Mouse (Mus musculus): ENCODE results near the gene Rab34. TPM values are rescaled to one million over a fixed set of nuclear protein-coding genes. Genes with fewer than 3 reads are reported as not detected.

The Rab34 gene
- polyA plus RNA-seq, 1 experiment from 2014 or later, result 71.0 TPM

DNA sequence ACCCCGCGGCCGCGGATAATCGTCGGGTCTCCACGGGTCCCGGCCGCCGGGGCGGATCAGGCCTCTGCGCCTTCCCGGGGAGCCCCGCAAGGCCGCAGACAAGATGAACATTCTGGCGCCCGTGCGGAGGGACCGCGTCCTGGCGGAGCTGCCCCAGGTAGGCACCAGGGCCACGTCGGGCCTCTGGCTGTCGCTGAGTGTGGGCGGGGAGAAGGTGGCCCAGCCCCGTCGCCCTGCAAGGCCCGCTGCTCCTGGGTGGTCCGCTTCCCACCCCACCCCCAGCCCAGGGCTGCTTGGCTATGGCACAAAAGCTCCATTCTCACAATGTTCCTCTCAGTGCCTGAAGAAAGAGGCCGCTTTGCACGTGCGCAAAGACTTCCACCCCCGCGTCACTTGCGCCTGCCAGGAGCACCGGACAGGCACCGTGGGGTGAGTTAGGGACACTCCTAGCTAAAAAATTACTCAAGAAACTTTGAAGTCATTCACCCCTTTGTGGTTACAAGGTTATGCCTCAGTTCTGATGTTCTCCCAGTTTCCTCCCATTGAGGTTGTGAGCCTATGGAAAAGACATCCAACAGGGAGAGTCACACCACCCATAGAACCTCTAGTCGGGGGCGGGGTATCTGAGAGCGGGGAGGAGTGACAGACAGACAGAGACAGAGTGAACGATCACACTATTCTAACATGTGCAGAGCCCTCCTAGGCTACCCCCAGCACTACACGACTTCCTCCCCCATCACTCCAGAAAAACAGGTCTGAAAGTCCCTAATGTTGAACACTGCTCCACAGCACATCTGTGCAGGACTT lies 1.2 kb downstream of the Rab34 start:
- H3K4me2 ChIP-seq (replicated peaks), result peak overlapping the region; percentile 71
- WGBS, result under 1% methylated on average over 42 of the region's 42 CpGs
- peak; percentile 90 for ATAC-seq (ENCODE audit: low FRiP score, low read depth)

DNA sequence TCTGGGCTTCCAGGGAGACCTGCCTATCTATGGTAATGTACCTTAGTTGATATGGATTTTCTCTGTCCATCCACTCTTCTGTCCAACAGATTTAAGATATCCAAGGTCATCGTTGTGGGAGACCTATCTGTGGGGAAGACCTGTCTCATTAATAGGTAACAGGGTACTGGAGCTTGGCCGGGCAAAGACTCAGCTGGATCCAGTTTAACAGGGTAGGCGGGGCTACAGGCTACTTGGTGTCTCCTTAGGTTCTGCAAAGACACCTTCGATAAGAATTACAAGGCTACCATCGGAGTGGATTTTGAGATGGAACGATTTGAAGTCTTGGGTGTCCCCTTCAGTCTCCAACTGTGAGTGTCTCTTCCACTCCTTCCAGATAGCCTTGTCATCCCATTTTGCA lies 1.8 kb downstream of the Rab34 start:
- no peaks in the 10 kb centered on the region for H3K27me3 ChIP-seq (replicated peaks)
- H3K9me3 ChIP-seq, result no peaks in the 10 kb centered on the region
- ATAC-seq (ENCODE audit: low FRiP score, low read depth), result no peak
- H3K27ac ChIP-seq, result no peak overlapping the region
- no peak overlapping the region for H3K4me3 ChIP-seq
- peaks cover 32% of the 10 kb centered on the region for H3K36me3 ChIP-seq
- peaks cover 20% of the 10 kb centered on the region for H3K4me1 ChIP-seq
- 67% methylated on average over 6 of the region's 6 CpGs for WGBS
- H3K9ac ChIP-seq, result peak overlapping the region; percentile 95; the same call in 1 of the 2 replicates
- H3K4me2 ChIP-seq (replicated peaks), result peak overlapping the region; percentile 71

More for the DNA sequence above, 1.2 kb downstream of the Rab34 start:
- H3K27me3 ChIP-seq (replicated peaks), result no peaks in the 10 kb centered on the region
- peaks cover 32% of the 10 kb centered on the region for H3K36me3 ChIP-seq
- H3K4me3 ChIP-seq, result peak overlapping the region; percentile 71
- H3K4me1 ChIP-seq, result peaks cover 14% of the 10 kb centered on the region
- H3K9me3 ChIP-seq, result no peaks in the 10 kb centered on the region
- peak overlapping the region; percentile 95 for H3K9ac ChIP-seq
- H3K27ac ChIP-seq, result peak overlapping the region; percentile 85

GRCm38 (mm10) chr11:78193113-78193512 lies 4.9 kb downstream of the Rab34 start, which contains the start of gene Proca1:
TSS of gene Proca1 (plus strand) at chr11:78193392.
- Histone ChIP-seq H3K4me2 (replicated peaks) (peak within 1 kb of the TSS; percentile 51), H3K9me3 (no peaks in the 10 kb centered on the region), H3K27me3 (replicated peaks) (no peaks in the 10 kb centered on the region), H3K27ac (no peak within 1 kb of the TSS), H3K36me3 (peaks cover 32% of the 10 kb centered on the region), H3K4me1 (peaks cover 22% of the 10 kb centered on the region), H3K4me3 (no peak within 1 kb of the TSS), H3K9ac (no peak within 1 kb of the TSS)
- WGBS, result 95% methylated on average over 1 of the region's 1 CpGs
- no peak for ATAC-seq (ENCODE audit: low FRiP score, low read depth)

DNA sequence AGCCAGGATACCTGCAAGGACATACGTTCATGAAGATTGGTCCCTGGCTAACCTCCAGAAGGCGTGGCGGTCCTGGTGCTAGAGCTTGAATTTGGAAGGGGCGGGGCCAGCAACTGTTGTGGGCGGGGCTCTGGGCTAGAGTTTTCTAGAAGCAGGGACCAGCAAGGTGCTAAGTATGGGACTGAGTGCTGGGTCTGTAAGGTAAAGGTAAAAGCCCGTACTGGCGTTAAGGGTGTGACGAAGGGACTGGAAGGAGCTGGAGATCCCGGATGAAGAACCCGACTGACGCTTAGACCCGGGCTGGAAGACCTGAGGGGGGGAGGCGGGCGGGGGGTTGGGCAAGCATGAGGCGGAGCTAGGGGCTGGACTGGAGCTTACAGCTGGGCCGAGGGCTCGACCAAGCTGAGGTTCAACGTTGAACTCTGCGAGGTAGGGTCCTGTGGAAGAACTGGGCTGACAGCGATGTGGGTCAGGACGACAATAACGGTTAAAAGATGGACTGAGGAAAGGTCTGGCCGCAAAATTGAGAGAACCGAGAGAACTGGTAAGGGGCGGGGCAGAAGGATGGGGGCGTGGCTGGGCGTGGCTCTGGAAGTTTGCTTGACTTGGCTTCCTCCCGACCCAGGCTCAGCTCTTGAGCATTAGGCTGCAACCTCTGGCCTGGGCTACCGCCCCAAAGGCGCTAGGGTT lies 6.3 kb downstream of the Rab34 start:
- Histone ChIP-seq H3K9ac (no peak overlapping the region), H3K4me3 (peak overlapping the region; percentile 23), H3K9me3 (no peaks in the 10 kb centered on the region), H3K27ac (no peak overlapping the region), H3K4me2 (replicated peaks) (peak overlapping the region; percentile 51), H3K27me3 (replicated peaks) (no peaks in the 10 kb centered on the region), H3K4me1 (peaks cover 20% of the 10 kb centered on the region), H3K36me3 (peaks cover 32% of the 10 kb centered on the region)
- peak; percentile 51 for ATAC-seq (ENCODE audit: low FRiP score, low read depth)
- WGBS, result 6% methylated on average over 30 of the region's 30 CpGs

- no peak overlapping the region for H3K9ac ChIP-seq
- peaks cover 32% of the 10 kb centered on the region for H3K36me3 ChIP-seq
- ATAC-seq (ENCODE audit: low FRiP score, low read depth), result no peak
- H3K4me3 ChIP-seq, result peak overlapping the region; percentile 23; the same call in 1 of the 2 replicates
- WGBS, result 68% methylated on average over 23 of the region's 23 CpGs
- no peaks in the 10 kb centered on the region for H3K9me3 ChIP-seq
- no peaks in the 10 kb centered on the region for H3K27me3 ChIP-seq (replicated peaks)
- H3K4me1 ChIP-seq, result peaks cover 13% of the 10 kb centered on the region
- no peak overlapping the region for H3K27ac ChIP-seq
- peak overlapping the region; percentile 51 for H3K4me2 ChIP-seq (replicated peaks)
Measured at GRCm38 (mm10) chr11:78195101-78195863, 7.1 kb downstream of the Rab34 start.

DNA sequence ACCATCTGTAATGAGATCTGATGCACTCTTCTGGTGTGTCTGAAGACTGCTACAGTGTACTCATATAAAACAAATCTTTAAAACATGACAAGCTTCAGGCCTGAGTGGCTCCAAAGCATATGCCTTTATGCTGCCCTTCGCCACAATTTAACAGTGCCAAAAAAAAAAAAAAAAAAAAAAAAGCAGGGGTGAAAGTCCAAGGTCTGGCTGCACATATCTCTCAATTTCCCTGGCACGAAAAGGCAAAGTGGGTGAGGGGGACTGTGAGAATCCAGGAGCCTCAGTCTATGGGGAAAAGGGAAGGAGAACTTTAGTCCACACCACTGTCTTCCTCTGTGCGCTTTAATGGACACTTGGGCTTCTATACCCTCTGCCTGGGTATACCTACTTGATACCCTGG lies 14.1 kb downstream of the Rab34 start:
- ATAC-seq (ENCODE audit: low FRiP score, low read depth), result no peak
- WGBS, result 100% methylated on average over 3 of the region's 3 CpGs
- Histone ChIP-seq H3K9me3 (no peaks in the 10 kb centered on the region), H3K4me3 (no peak overlapping the region), H3K27me3 (replicated peaks) (no peaks in the 10 kb centered on the region), H3K27ac (no peak overlapping the region), H3K36me3 (peaks cover 24% of the 10 kb centered on the region), H3K4me1 (peaks cover 32% of the 10 kb centered on the region), H3K4me2 (replicated peaks) (no peak overlapping the region), H3K9ac (no peak overlapping the region)

- peaks cover 43% of the 10 kb centered on the region for H3K36me3 ChIP-seq
- H3K4me2 ChIP-seq (replicated peaks), result no peak overlapping the region
- WGBS, result 51% methylated on average over 6 of the region's 6 CpGs
- H3K4me1 ChIP-seq, result peaks cover 32% of the 10 kb centered on the region
- H3K27ac ChIP-seq, result peak overlapping the region; percentile 76; the same call in 1 of the 2 replicates
- no peak overlapping the region for H3K9ac ChIP-seq
- H3K27me3 ChIP-seq (replicated peaks), result no peaks in the 10 kb centered on the region
- H3K9me3 ChIP-seq, result no peaks in the 10 kb centered on the region
- H3K4me3 ChIP-seq, result no peak overlapping the region
- no peak for ATAC-seq (ENCODE audit: low FRiP score, low read depth)
Measured at GRCm38 (mm10) chr11:78204287-78204686, 16.1 kb downstream of the Rab34 start.

- no peak overlapping the region for H3K4me3 ChIP-seq
- 0 out of 2 replicates have a peak overlapping the region, but pooled peaks have one; percentile 2 for H3K9ac ChIP-seq
- H3K36me3 ChIP-seq, result peaks cover 56% of the 10 kb centered on the region
- H3K4me2 ChIP-seq (replicated peaks), result peak overlapping the region; percentile 30
- peak; percentile 74 for ATAC-seq (ENCODE audit: low FRiP score, low read depth)
- WGBS, result 25% methylated on average over 13 of the region's 13 CpGs
- peak overlapping the region; percentile 76 for H3K27ac ChIP-seq
- H3K4me1 ChIP-seq, result peaks cover 32% of the 10 kb centered on the region
- H3K27me3 ChIP-seq (replicated peaks), result no peaks in the 10 kb centered on the region
- H3K9me3 ChIP-seq, result no peaks in the 10 kb centered on the region
Measured at GRCm38 (mm10) chr11:78205361-78206206, 17.4 kb downstream of the Rab34 start.

- no peak overlapping the region for H3K9ac ChIP-seq
- WGBS, result 61% methylated on average over 7 of the region's 7 CpGs
- no peak for ATAC-seq (ENCODE audit: low FRiP score, low read depth)
- peaks cover 32% of the 10 kb centered on the region for H3K4me1 ChIP-seq
- peaks cover 72% of the 10 kb centered on the region for H3K36me3 ChIP-seq
- H3K27me3 ChIP-seq (replicated peaks), result no peaks in the 10 kb centered on the region
- H3K4me2 ChIP-seq (replicated peaks), result no peak overlapping the region
- H3K27ac ChIP-seq, result no peak overlapping the region
- H3K4me3 ChIP-seq, result no peak overlapping the region
- no peaks in the 10 kb centered on the region for H3K9me3 ChIP-seq
Measured at GRCm38 (mm10) chr11:78207190-78207589, 19.0 kb downstream of the Rab34 start.

DNA sequence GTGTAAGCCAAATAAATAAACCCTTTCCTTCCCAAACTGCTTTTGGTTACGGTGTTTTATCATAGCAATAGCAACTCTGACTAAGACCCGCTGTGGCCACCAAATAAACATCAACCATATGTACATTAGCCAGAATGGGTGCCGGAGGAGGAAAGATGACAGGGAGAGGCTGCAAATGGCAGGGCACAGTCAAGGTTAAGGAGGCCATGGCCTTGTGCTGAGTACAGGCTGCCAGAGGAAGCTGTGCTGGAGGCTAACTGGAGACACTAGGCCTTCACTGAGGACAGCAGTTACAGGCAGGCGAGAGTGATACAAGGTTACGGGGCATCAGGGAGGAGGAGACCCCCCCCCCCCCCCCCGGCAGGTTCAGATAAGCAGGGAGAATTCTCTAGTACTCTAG lies 21.7 kb downstream of the Rab34 start:
- 96% methylated on average over 6 of the region's 6 CpGs for WGBS
- Histone ChIP-seq H3K36me3 (peaks cover 88% of the 10 kb centered on the region), H3K4me1 (peaks cover 25% of the 10 kb centered on the region), H3K9ac (no peak overlapping the region), H3K27ac (no peak overlapping the region), H3K4me3 (no peak overlapping the region), H3K9me3 (no peaks in the 10 kb centered on the region), H3K4me2 (replicated peaks) (no peak overlapping the region), H3K27me3 (replicated peaks) (no peaks in the 10 kb centered on the region)
- ATAC-seq (ENCODE audit: low FRiP score, low read depth), result no peak

GRCm38 (mm10) chr11:78210615-78211014 lies 22.4 kb downstream of the Rab34 start:
- Histone ChIP-seq H3K9me3 (no peaks in the 10 kb centered on the region), H3K9ac (no peak overlapping the region), H3K36me3 (peaks cover 94% of the 10 kb centered on the region), H3K4me2 (replicated peaks) (no peak overlapping the region), H3K4me1 (peaks cover 17% of the 10 kb centered on the region), H3K27ac (no peak overlapping the region), H3K4me3 (no peak overlapping the region), H3K27me3 (replicated peaks) (no peaks in the 10 kb centered on the region)
- ATAC-seq (ENCODE audit: low FRiP score, low read depth), result no peak
- 71% methylated on average over 7 of the region's 7 CpGs for WGBS

Measured in neural tube, embryonic 12.5 days (tissue).